Mouse (Mus musculus) liver, embryonic 14.5 days (tissue): ENCODE data around the gene Ampd1.

Source experiments
- CTCF ChIP-seq: IDR thresholded peaks from 2 replicates; pipeline ENCODE4 v1.5.1; 2016; ENCODE audit warnings: antibody characterized with exemption, low read depth, control low read depth
- EP300 ChIP-seq: IDR thresholded peaks from 2 replicates; pipeline ENCODE4 v1.6.1; 2016; ENCODE audit warnings: antibody characterized with exemption, low read depth

- TF ChIP-seq CTCF: no peak
- TF ChIP-seq EP300: no peak
These were observed 17.9 kb downstream of the Ampd1 start for GRCm38 (mm10) chr3:103091753-103092152.
